Mouse (Mus musculus): Measurements from ENCODE around the gene Tm9sf3.

DNA sequence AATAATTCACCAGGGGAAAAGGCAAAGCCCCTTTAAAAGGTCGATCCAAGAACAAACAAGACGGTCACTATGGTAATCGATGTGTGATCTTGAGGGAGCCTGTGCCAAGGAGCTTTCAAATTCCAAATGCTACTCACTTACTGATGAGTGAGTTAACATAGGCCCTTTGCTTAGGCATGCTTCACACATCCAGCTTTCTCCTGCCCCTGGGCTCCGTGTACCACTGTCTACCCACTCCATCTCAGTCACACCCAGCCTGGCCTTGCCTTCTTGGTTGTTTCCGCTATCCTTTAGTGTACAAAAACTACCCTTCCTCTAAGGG lies 97.9 kb downstream of the Tm9sf3 start:
- no peak for TF ChIP-seq CTCF (IDR thresholded peaks at IDR 0.05; ENCODE audit: borderline replicate concordance, insufficient read depth, low read depth, low read length)
- no peak for TF ChIP-seq POLR2A (IDR thresholded peaks at IDR 0.05; ENCODE audit: borderline replicate concordance, insufficient read depth, low read length)
